Mouse (Mus musculus): ENCODE measurements around the gene Vwf.

GRCm38 (mm10) chr6:125648964-125649363 is 102.4 kb downstream of the Vwf start:
- no peak for TF ChIP-seq CTCF (IDR thresholded peaks at IDR 0.05)
- no peak for TF ChIP-seq EP300 (IDR thresholded peaks at IDR 0.05)

Measured in lung, postnatal 0 days (tissue).